Mouse (Mus musculus): ENCODE measurements around the gene Lgi4. TPM values are rescaled to one million over a fixed set of nuclear protein-coding genes. Genes with fewer than 3 reads are reported as not detected.
A peak's percentile ranks its signal among the peaks of the same experiment; 100 is the strongest.

Lgi4 gene
- 0.58 and 0.88 TPM in 2 replicates for polyA plus RNA-seq (2015; fragmentation: Nextera tagmentation; extraction: Ambion mirVana)

DNA sequence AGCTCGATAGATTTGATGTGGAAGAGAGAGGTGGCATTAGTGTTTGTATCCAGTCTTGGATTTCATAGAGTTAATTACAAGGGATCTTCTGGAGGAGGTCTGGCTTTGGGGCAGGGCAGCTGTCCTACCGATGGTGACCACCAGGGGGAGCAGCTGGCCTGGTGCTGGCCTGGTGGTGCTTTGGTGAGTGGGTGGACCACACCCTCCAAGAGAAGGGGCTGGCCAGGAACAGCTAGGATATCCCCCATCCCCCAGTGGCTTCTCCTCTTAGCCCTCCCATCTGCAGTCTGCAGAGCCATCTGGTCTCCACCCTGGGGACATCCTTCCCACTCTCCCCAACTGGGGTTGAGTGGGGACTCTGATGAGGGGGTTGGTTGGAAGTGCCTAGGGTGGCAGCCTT, at the start of gene Lgi4:
Gene Lgi4 (plus strand): TSS at position 235 of the 400 bp plus-strand sequence.
- H3K27ac ChIP-seq, result peak within 1 kb of the TSS; percentile 22
- H3K9ac ChIP-seq, result no peak within 1 kb of the TSS
- 3% methylated on average over 2 of the region's 2 CpGs for WGBS
- H3K4me2 ChIP-seq, result no peak within 1 kb of the TSS
- H3K36me3 ChIP-seq, result no peaks in the 10 kb centered on the region
- peaks cover 7% of the 10 kb centered on the region for H3K27me3 ChIP-seq
- H3K9me3 ChIP-seq, result no peaks in the 10 kb centered on the region
- H3K4me1 ChIP-seq, result peaks cover 26% of the 10 kb centered on the region
- no peak within 1 kb of the TSS for H3K4me3 ChIP-seq
- peak; percentile 49; the same call in 1 of the 2 replicates for ATAC-seq (ENCODE audit: insufficient number of reproducible peaks, low FRiP score, low TSS enrichment, low read depth)

DNA sequence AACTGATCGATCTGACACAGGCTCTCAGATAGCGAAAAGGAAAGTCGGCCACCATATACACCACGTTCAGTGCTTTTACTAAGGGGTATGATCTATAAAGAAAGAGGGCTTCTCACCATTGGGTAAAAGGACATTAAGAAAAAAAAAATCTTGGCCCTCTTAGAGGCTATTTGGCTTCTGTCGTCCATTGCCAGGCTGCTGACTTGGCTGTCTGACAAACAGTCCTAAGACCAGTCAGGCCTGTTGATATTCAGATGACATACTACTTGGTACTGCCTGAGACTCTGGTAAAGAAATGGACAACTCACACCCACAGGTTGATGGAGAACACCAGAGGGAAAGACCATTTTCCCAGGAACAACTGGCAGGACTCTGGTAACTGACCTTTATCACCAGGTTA, 46.2 kb upstream of the Lgi4 start:
- Histone ChIP-seq H3K4me2 (no peak overlapping the region), H3K4me1 (peaks cover 17% of the 10 kb centered on the region), H3K9ac (no peak overlapping the region), H3K36me3 (no peaks in the 10 kb centered on the region), H3K27ac (no peak overlapping the region), H3K9me3 (no peaks in the 10 kb centered on the region), H3K4me3 (no peak overlapping the region), H3K27me3 (no peaks in the 10 kb centered on the region)
- 82% methylated on average over 5 of the region's 5 CpGs for WGBS
- no peak for ATAC-seq (ENCODE audit: insufficient number of reproducible peaks, low FRiP score, low TSS enrichment, low read depth)

DNA sequence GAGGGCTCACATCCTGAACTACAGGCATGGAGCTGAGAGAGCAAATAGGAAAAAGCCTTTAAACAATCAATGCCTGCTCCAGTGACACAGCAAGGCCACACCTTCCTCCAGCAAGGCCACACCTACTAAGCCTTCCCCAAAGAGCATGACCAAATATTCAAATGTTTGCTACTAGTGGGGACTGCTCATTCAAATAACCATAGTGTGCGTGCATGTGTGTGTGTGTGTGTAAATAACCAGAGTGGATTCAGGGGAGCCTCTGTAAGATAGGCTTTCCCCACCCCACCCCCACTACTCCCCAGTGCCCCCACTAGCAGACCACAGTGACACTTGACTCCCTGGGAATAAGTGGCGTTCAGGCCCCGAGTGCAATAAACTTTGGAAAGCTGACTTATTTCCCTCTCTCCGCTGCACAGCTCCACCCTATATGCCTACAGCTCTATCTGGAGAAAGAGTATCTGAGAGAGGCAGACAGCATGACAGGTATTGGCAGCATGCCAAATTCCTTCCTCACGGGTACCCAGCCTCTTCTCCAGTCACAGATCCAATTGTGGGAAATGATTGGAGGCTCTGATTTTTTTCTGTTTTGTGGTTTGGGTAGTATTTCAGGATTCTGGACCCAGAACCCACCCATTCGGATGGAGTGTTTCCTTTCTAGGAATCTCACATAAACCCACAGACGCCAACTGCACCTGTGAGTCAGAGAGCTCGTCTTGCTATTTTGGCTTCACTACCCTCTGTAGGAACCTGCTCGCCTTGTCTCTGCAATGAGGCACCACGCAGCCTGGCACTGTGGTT, 41.8 kb upstream of the Lgi4 start:
- H3K9me3 ChIP-seq, result no peaks in the 10 kb centered on the region
- H3K36me3 ChIP-seq, result no peaks in the 10 kb centered on the region
- H3K4me3 ChIP-seq, result no peak overlapping the region
- WGBS, result 25% methylated on average over 10 of the region's 10 CpGs
- peaks cover 10% of the 10 kb centered on the region for H3K4me1 ChIP-seq
- H3K27ac ChIP-seq, result peak overlapping the region; percentile 35; the same call in 1 of the 2 replicates
- H3K4me2 ChIP-seq, result no peak overlapping the region
- H3K9ac ChIP-seq, result no peak overlapping the region
- H3K27me3 ChIP-seq, result no peaks in the 10 kb centered on the region
- peak; percentile 67 for ATAC-seq (ENCODE audit: insufficient number of reproducible peaks, low FRiP score, low TSS enrichment, low read depth)

DNA sequence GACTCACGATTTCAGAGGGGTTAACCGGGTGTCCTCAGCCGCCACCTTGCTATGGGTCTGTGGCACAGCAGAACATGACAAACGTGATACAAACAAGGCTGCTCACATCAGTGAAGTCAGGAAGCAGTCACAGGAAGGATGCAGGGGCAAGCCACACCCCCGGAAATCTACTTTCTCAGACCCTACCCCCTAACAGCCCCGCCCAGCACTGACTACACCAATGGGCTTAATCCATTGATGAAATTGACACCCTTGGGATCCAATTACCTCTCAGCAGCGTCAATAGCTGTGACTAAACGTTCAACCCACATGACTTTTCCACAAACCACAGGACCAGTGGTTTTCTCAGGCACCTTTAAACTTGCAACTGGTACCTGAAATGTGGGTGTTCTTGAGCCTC, 30.5 kb upstream of the Lgi4 start:
- no peak overlapping the region for H3K4me2 ChIP-seq
- no peaks in the 10 kb centered on the region for H3K36me3 ChIP-seq
- no peak overlapping the region for H3K27ac ChIP-seq
- H3K4me3 ChIP-seq, result no peak overlapping the region
- 73% methylated on average over 8 of the region's 8 CpGs for WGBS
- no peak for ATAC-seq (ENCODE audit: insufficient number of reproducible peaks, low FRiP score, low TSS enrichment, low read depth)
- H3K9ac ChIP-seq, result no peak overlapping the region
- H3K9me3 ChIP-seq, result no peaks in the 10 kb centered on the region
- peaks cover 3% of the 10 kb centered on the region; the same call in 1 of the 2 replicates for H3K4me1 ChIP-seq
- H3K27me3 ChIP-seq, result no peaks in the 10 kb centered on the region

DNA sequence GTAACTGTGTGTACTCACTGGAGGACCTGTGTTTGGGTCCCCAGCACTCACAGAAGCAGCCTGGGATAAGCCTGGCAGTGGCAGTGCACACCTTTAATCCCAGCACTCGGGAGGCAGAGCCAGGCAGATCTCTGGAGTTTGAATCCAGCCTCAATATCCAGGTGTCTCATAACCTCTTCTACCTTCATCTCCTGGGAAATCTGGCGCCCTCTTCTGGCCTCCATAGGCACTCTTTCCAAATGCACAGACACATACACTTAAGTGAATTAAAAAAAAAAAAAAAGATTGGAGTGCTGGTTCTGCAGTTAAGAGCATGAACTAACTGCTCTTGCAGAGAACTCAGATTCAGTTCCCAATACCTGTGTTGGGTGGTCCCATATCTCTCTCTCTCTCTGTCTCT, 28.4 kb upstream of the Lgi4 start:
- 76% methylated on average over 2 of the region's 2 CpGs for WGBS

DNA sequence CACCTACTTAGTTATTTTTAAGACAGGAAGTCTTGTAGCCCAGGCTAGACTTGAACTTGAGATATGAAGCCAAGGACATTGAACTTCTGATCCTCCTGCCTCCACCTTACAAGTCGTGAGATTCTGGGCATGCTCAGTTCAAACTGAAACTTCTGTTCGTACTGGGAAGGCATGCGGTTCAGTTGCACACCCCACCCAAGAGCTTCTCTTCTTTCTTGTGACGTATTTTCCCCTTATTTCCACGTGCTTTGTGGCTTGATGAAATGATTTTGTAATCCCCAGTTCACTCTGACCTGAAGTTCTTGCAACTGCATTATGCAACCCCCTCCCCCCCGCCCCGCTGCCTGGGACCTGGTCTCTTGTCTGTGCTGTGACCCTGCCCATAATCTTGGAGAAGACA, 27.4 kb upstream of the Lgi4 start:
- H3K27me3 ChIP-seq, result no peaks in the 10 kb centered on the region
- H3K9ac ChIP-seq, result no peak overlapping the region
- no peak for ATAC-seq (ENCODE audit: insufficient number of reproducible peaks, low FRiP score, low TSS enrichment, low read depth)
- H3K4me2 ChIP-seq, result no peak overlapping the region
- no peaks in the 10 kb centered on the region for H3K9me3 ChIP-seq
- WGBS, result 74% methylated on average over 7 of the region's 7 CpGs
- no peak overlapping the region for H3K4me3 ChIP-seq
- H3K36me3 ChIP-seq, result no peaks in the 10 kb centered on the region
- no peaks in the 10 kb centered on the region for H3K4me1 ChIP-seq
- H3K27ac ChIP-seq, result no peak overlapping the region

More for the DNA sequence above, 28.4 kb upstream of the Lgi4 start:
- no peaks in the 10 kb centered on the region for H3K27me3 ChIP-seq
- no peaks in the 10 kb centered on the region for H3K4me1 ChIP-seq
- H3K36me3 ChIP-seq, result no peaks in the 10 kb centered on the region
- no peak overlapping the region for H3K27ac ChIP-seq
- ATAC-seq (ENCODE audit: insufficient number of reproducible peaks, low FRiP score, low TSS enrichment, low read depth), result no peak
- no peaks in the 10 kb centered on the region for H3K9me3 ChIP-seq
- H3K4me3 ChIP-seq, result no peak overlapping the region
- no peak overlapping the region for H3K9ac ChIP-seq
- no peak overlapping the region for H3K4me2 ChIP-seq

DNA sequence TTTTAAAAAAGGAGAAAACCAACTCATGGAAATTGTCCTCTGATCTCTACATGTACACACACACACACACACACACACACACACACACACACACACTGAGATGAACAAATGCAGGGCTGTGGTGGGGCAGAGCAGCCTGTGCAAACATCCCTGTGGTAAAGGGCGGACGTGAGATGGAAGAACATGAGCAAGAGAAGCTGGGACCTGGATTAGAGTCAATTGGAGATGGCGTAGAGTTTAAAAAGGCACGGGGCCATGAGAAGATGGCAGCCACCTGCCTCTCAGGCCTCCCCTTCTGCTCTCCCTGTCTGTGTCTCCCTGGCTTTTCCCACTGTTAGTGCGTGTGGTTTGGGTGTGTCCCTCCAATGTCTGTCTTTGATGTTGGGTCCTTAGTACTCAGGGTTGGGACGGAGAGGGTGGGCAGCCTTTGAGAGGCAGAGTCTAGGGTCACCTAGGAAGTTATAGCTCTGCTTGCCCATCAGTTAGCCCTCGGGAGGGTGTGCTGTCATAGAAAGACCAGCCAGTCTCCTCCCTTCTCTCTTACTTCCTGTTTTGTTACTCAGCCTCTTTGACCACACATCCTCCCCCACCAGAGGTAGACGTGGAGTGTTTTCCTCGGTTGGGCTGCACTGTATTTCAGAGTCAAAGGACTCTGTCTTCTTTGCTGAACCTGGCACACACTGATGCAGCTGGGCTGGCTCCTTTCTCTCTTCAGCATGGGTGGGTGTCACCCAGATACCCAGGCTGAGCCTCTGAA, 25.6 kb upstream of the Lgi4 start:
- H3K4me1 ChIP-seq, result no peaks in the 10 kb centered on the region
- H3K4me3 ChIP-seq, result no peak overlapping the region
- no peaks in the 10 kb centered on the region for H3K9me3 ChIP-seq
- H3K36me3 ChIP-seq, result no peaks in the 10 kb centered on the region
- H3K27me3 ChIP-seq, result no peaks in the 10 kb centered on the region
- WGBS, result 54% methylated on average over 9 of the region's 9 CpGs
- ATAC-seq (ENCODE audit: insufficient number of reproducible peaks, low FRiP score, low TSS enrichment, low read depth), result no peak
- H3K27ac ChIP-seq, result no peak overlapping the region
- no peak overlapping the region for H3K9ac ChIP-seq
- no peak overlapping the region for H3K4me2 ChIP-seq

DNA sequence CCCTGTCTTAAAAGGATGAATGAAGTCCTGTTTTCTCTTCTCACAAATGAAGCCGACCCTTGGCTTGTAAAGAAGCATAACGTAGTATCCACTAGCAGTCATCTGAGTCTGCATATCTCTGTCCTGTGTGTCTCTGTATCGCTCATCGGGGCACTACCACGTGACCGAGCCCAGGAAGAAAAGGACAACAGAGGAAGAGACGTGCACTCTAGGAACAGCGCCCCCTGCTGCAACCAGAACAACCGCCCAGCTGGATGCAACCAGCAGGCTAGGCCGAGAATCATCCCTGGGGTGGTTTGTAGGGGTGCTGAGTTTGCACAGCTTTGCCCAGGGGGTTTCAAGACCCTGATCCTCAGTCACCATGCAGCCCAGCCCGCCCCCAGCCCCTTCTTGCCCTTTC, 24.4 kb upstream of the Lgi4 start:
- ATAC-seq (ENCODE audit: insufficient number of reproducible peaks, low FRiP score, low TSS enrichment, low read depth), result no peak
- H3K27me3 ChIP-seq, result no peaks in the 10 kb centered on the region
- H3K27ac ChIP-seq, result no peak overlapping the region
- 69% methylated on average over 11 of the region's 11 CpGs for WGBS
- no peak overlapping the region for H3K4me3 ChIP-seq
- no peaks in the 10 kb centered on the region for H3K9me3 ChIP-seq
- no peak overlapping the region for H3K9ac ChIP-seq
- H3K4me1 ChIP-seq, result no peaks in the 10 kb centered on the region
- no peak overlapping the region for H3K4me2 ChIP-seq
- H3K36me3 ChIP-seq, result no peaks in the 10 kb centered on the region

DNA sequence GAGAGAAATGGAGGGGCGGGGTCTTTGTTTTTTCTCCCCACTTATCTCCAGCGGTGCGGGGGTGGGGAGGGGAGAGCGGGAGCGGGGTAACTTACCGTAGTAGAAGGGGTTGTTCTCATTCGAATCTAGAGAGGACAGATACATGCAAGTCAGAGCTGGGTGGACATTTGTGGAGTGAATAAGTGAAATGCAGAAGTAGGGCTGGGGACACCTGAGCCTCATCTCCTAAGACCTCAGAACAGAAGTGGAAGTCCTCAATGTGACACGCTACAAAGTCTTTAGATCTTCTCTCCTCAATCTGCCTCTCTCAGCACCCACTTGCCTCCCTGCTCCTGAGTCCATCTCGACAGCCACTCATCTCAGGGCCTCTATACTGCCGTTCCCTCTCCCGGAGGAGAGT, 23.9 kb upstream of the Lgi4 start:
- Histone ChIP-seq H3K4me2 (no peak overlapping the region), H3K27me3 (no peaks in the 10 kb centered on the region), H3K9me3 (no peaks in the 10 kb centered on the region), H3K27ac (no peak overlapping the region), H3K9ac (no peak overlapping the region), H3K4me3 (no peak overlapping the region), H3K36me3 (no peaks in the 10 kb centered on the region), H3K4me1 (no peaks in the 10 kb centered on the region)
- no peak for ATAC-seq (ENCODE audit: insufficient number of reproducible peaks, low FRiP score, low TSS enrichment, low read depth)
- WGBS, result 83% methylated on average over 11 of the region's 11 CpGs

DNA sequence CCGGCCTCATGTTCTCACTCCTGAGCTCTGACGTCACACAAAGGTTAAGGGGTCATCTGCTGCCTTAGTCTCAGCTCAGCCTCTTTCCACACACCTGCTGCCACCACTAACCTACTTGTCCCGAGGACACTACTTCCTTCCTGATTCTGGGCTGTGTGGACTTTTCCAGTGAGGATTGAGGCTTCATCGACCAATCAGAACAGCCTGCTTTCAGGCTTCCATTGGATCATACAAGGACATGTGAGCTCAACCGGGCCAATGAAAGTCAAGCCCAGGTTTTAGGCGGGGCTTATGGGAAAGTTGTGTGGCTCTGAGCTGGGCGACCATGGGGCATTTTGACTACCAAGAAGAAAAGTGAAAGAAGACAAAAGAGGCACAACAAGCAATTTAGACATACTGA, 22.2 kb upstream of the Lgi4 start:
- Histone ChIP-seq H3K27me3 (peaks cover 13% of the 10 kb centered on the region; the same call in 1 of the 2 replicates), H3K36me3 (no peaks in the 10 kb centered on the region), H3K27ac (no peak overlapping the region), H3K4me2 (no peak overlapping the region), H3K9ac (no peak overlapping the region), H3K4me1 (peaks cover 9% of the 10 kb centered on the region), H3K4me3 (no peak overlapping the region), H3K9me3 (no peaks in the 10 kb centered on the region)
- no peak for ATAC-seq (ENCODE audit: insufficient number of reproducible peaks, low FRiP score, low TSS enrichment, low read depth)
- 82% methylated on average over 7 of the region's 7 CpGs for WGBS

DNA sequence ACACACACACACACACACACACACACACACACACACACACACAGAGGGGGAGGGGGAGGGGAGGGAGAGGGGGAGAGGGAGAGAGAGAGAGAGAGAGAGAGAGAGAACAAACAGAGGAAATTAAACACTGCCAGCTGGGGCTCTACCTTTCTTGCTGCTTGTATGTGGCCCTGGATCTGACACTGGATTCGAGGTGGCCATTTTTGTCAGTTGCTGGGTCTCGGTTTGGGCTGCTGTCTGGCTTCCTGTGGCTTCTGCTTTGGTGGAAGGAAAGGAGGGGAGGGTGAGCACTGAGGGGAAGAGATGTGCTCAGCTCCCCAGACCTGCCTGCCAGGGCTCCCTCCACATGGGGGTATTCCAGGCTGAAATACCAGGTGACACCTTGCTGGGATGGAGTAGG, 21.5 kb upstream of the Lgi4 start:
- 56% methylated on average over 2 of the region's 2 CpGs for WGBS
- H3K27ac ChIP-seq, result no peak overlapping the region
- no peak overlapping the region for H3K4me2 ChIP-seq
- H3K36me3 ChIP-seq, result no peaks in the 10 kb centered on the region
- H3K9ac ChIP-seq, result no peak overlapping the region
- no peaks in the 10 kb centered on the region for H3K9me3 ChIP-seq
- no peak for ATAC-seq (ENCODE audit: insufficient number of reproducible peaks, low FRiP score, low TSS enrichment, low read depth)
- peaks cover 20% of the 10 kb centered on the region for H3K27me3 ChIP-seq
- H3K4me1 ChIP-seq, result peaks cover 16% of the 10 kb centered on the region
- no peak overlapping the region for H3K4me3 ChIP-seq

DNA sequence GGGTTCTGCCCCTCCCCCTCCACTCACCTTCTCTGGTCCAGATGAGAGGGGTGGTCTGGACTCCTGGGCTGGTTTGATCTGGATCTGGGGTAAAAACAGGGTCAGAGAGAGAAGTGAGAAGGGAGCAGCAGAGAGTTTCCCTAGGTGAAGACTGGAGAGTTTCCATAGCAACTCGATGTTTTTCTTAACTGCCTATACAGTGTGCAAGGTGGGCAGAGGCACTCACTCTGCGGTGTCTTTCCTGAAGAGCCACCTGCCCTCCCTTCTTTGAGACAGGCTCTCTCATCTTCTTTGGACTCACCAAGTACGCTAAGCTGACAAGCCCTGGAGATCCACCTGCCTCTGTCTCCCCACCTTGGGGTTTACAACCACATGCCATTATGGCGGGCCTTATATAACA, 20.1 kb upstream of the Lgi4 start:
- no peaks in the 10 kb centered on the region for H3K9me3 ChIP-seq
- ATAC-seq (ENCODE audit: insufficient number of reproducible peaks, low FRiP score, low TSS enrichment, low read depth), result no peak
- 88% methylated on average over 4 of the region's 4 CpGs for WGBS
- H3K27ac ChIP-seq, result no peak overlapping the region
- no peak overlapping the region for H3K4me2 ChIP-seq
- no peak overlapping the region for H3K9ac ChIP-seq
- H3K4me1 ChIP-seq, result peaks cover 17% of the 10 kb centered on the region
- peaks cover 34% of the 10 kb centered on the region for H3K27me3 ChIP-seq
- H3K36me3 ChIP-seq, result no peaks in the 10 kb centered on the region
- H3K4me3 ChIP-seq, result no peak overlapping the region
